Mouse (Mus musculus): ENCODE results near the gene Tyk2.

The Tyk2 gene

GRCm38 (mm10) chr9:21107607-21108237, 23.3 kb downstream of the Tyk2 start:
- no peak for DNase-seq

GRCm38 (mm10) chr9:21105760-21106564, 25.1 kb downstream of the Tyk2 start:
- no peak for DNase-seq

- no peak for DNase-seq
Observed at GRCm38 (mm10) chr9:21104814-21105213, 26.2 kb downstream of the Tyk2 start.

GRCm38 (mm10) chr9:21102076-21102475, 29.0 kb downstream of the Tyk2 start:
- DNase-seq: peak in 1 of 2 experiments; percentile 63

GRCm38 (mm10) chr9:21100447-21101161, 30.4 kb downstream of the Tyk2 start:
- DNase-seq: no peak

GRCm38 (mm10) chr9:21097793-21098192, 33.2 kb downstream of the Tyk2 start:
- no peak for DNase-seq

GRCm38 (mm10) chr9:21095958-21096357, 35.1 kb downstream of the Tyk2 start:
- no peak for DNase-seq

- no peak for DNase-seq
Observed at GRCm38 (mm10) chr9:21093423-21093822, 37.6 kb downstream of the Tyk2 start.

- peak; percentile 99 for DNase-seq
Observed at GRCm38 (mm10) chr9:21091707-21092320, 39.2 kb downstream of the Tyk2 start, which contains the start of the genes Gm38431 and Raver1. Gm38431 (minus strand) TSS chr9:21091997. Raver1 (minus strand) TSS chr9:21092008.

GRCm38 (mm10) chr9:21090972-21091706, 39.9 kb downstream of the Tyk2 start:
- no peak for DNase-seq

- DNase-seq: no peak
Observed at GRCm38 (mm10) chr9:21090537-21090936, 40.5 kb downstream of the Tyk2 start.

- no peak for DNase-seq
Observed at GRCm38 (mm10) chr9:21083324-21083723, 47.7 kb downstream of the Tyk2 start.

- peak in 1 of 2 experiments; percentile 47 for DNase-seq
Observed at GRCm38 (mm10) chr9:21081127-21081526, 49.9 kb downstream of the Tyk2 start.

GRCm38 (mm10) chr9:21075625-21076024, 55.4 kb downstream of the Tyk2 start:
- no peak for DNase-seq

- no peak for DNase-seq
Observed at GRCm38 (mm10) chr9:21074173-21074572, 56.9 kb downstream of the Tyk2 start.

- DNase-seq: peak; percentile 95 to 96
Observed at GRCm38 (mm10) chr9:21073044-21073840, 57.8 kb downstream of the Tyk2 start, which contains the start of the genes Gm49373 and Fdx1l. Gm49373 (minus strand) TSS chr9:21073096. Fdx1l (minus strand) TSS chr9:21073614.

- DNase-seq: no peak
Observed at GRCm38 (mm10) chr9:21072641-21073040, 58.4 kb downstream of the Tyk2 start.

GRCm38 (mm10) chr9:21067006-21067684, 63.9 kb downstream of the Tyk2 start, which contains the start of gene Zglp1:
Zglp1 (minus strand) TSS chr9:21067093.
- no peak for DNase-seq

- no peak for DNase-seq
Observed at GRCm38 (mm10) chr9:21062928-21063327, 68.1 kb downstream of the Tyk2 start.

Data from kidney, postnatal 25 days (tissue).